Mouse (Mus musculus): ENCODE data around the gene Usp29. TPM values are rescaled to one million over a fixed set of nuclear protein-coding genes. Genes with fewer than 3 reads are reported as not detected.

The Usp29 gene
- polyA plus RNA-seq, 1 experiment: 10.7 TPM

GRCm38 (mm10) chr7:6829148-6829547, 98.8 kb downstream of the Usp29 start:
- Histone ChIP-seq H3K4me3 (ENCODE audit: insufficient read depth, low read length) (no peak overlapping the region), H3K4me1 (ENCODE audit: control insufficient read depth, insufficient read depth, low read length) (no peaks in the 10 kb centered on the region), H3K27ac (ENCODE audit: insufficient read depth, low read length) (no peak overlapping the region)
- no peak for TF ChIP-seq POLR2A (IDR thresholded peaks at IDR 0.05; ENCODE audit: extremely low read depth, insufficient read depth, low read length)
- TF ChIP-seq CTCF (IDR thresholded peaks at IDR 0.05; ENCODE audit: extremely low read depth, insufficient read depth, low read length): no peak

- no peaks in the 10 kb centered on the region for H3K4me1 ChIP-seq (ENCODE audit: control insufficient read depth, insufficient read depth, low read length)
- no peak overlapping the region for H3K4me3 ChIP-seq (ENCODE audit: insufficient read depth, low read length)
- TF ChIP-seq POLR2A (IDR thresholded peaks at IDR 0.05; ENCODE audit: extremely low read depth, insufficient read depth, low read length) (no peak), CTCF (IDR thresholded peaks at IDR 0.05; ENCODE audit: extremely low read depth, insufficient read depth, low read length) (no peak)
- H3K27ac ChIP-seq (ENCODE audit: insufficient read depth, low read length): no peak overlapping the region
These were observed 104.6 kb downstream of the Usp29 start for GRCm38 (mm10) chr7:6834950-6835349.

GRCm38 (mm10) chr7:6835351-6835750, 105.0 kb downstream of the Usp29 start:
- H3K4me1 ChIP-seq (ENCODE audit: control insufficient read depth, insufficient read depth, low read length): no peaks in the 10 kb centered on the region
- TF ChIP-seq CTCF (IDR thresholded peaks at IDR 0.05; ENCODE audit: extremely low read depth, insufficient read depth, low read length) (no peak), POLR2A (IDR thresholded peaks at IDR 0.05; ENCODE audit: extremely low read depth, insufficient read depth, low read length) (no peak)
- H3K4me3 ChIP-seq (ENCODE audit: insufficient read depth, low read length): no peak overlapping the region
- no peak overlapping the region for H3K27ac ChIP-seq (ENCODE audit: insufficient read depth, low read length)

- Histone ChIP-seq H3K4me1 (ENCODE audit: control insufficient read depth, insufficient read depth, low read length) (no peaks in the 10 kb centered on the region), H3K27ac (ENCODE audit: insufficient read depth, low read length) (no peak overlapping the region), H3K4me3 (ENCODE audit: insufficient read depth, low read length) (no peak overlapping the region)
- TF ChIP-seq POLR2A (IDR thresholded peaks at IDR 0.05; ENCODE audit: extremely low read depth, insufficient read depth, low read length) (no peak), CTCF (IDR thresholded peaks at IDR 0.05; ENCODE audit: extremely low read depth, insufficient read depth, low read length) (no peak)
These were observed 107.0 kb downstream of the Usp29 start for GRCm38 (mm10) chr7:6837297-6837925.

GRCm38 (mm10) chr7:6837926-6838554, 107.7 kb downstream of the Usp29 start:
- Histone ChIP-seq H3K4me1 (ENCODE audit: control insufficient read depth, insufficient read depth, low read length) (no peaks in the 10 kb centered on the region), H3K4me3 (ENCODE audit: insufficient read depth, low read length) (no peak overlapping the region)
- TF ChIP-seq POLR2A (IDR thresholded peaks at IDR 0.05; ENCODE audit: extremely low read depth, insufficient read depth, low read length) (no peak), CTCF (IDR thresholded peaks at IDR 0.05; ENCODE audit: extremely low read depth, insufficient read depth, low read length) (no peak)

GRCm38 (mm10) chr7:6840860-6841259, 110.5 kb downstream of the Usp29 start:
- no peaks in the 10 kb centered on the region for H3K4me1 ChIP-seq (ENCODE audit: control insufficient read depth, insufficient read depth, low read length)
- TF ChIP-seq POLR2A (IDR thresholded peaks at IDR 0.05; ENCODE audit: extremely low read depth, insufficient read depth, low read length) (no peak), CTCF (IDR thresholded peaks at IDR 0.05; ENCODE audit: extremely low read depth, insufficient read depth, low read length) (no peak)
- H3K4me3 ChIP-seq (ENCODE audit: insufficient read depth, low read length): no peak overlapping the region
- no peak overlapping the region for H3K27ac ChIP-seq (ENCODE audit: insufficient read depth, low read length)

More at GRCm38 (mm10) chr7:6837926-6838554, 107.7 kb downstream of the Usp29 start:
- no peak overlapping the region for H3K27ac ChIP-seq (ENCODE audit: insufficient read depth, low read length)

GRCm38 (mm10) chr7:6849495-6849894, 119.1 kb downstream of the Usp29 start:
- TF ChIP-seq CTCF (IDR thresholded peaks at IDR 0.05; ENCODE audit: extremely low read depth, insufficient read depth, low read length) (no peak), POLR2A (IDR thresholded peaks at IDR 0.05; ENCODE audit: extremely low read depth, insufficient read depth, low read length) (no peak)
- no peak overlapping the region for H3K4me3 ChIP-seq (ENCODE audit: insufficient read depth, low read length)
- H3K27ac ChIP-seq (ENCODE audit: insufficient read depth, low read length): no peak overlapping the region
- H3K4me1 ChIP-seq (ENCODE audit: control insufficient read depth, insufficient read depth, low read length): no peaks in the 10 kb centered on the region

GRCm38 (mm10) chr7:6850321-6850720, 119.9 kb downstream of the Usp29 start:
- H3K4me3 ChIP-seq (ENCODE audit: insufficient read depth, low read length): no peak overlapping the region
- TF ChIP-seq CTCF (IDR thresholded peaks at IDR 0.05; ENCODE audit: extremely low read depth, insufficient read depth, low read length) (no peak), POLR2A (IDR thresholded peaks at IDR 0.05; ENCODE audit: extremely low read depth, insufficient read depth, low read length) (no peak)
- H3K4me1 ChIP-seq (ENCODE audit: control insufficient read depth, insufficient read depth, low read length): no peaks in the 10 kb centered on the region
- H3K27ac ChIP-seq (ENCODE audit: insufficient read depth, low read length): no peak overlapping the region

- TF ChIP-seq CTCF (IDR thresholded peaks at IDR 0.05; ENCODE audit: extremely low read depth, insufficient read depth, low read length) (no peak), POLR2A (IDR thresholded peaks at IDR 0.05; ENCODE audit: extremely low read depth, insufficient read depth, low read length) (no peak)
- H3K4me3 ChIP-seq (ENCODE audit: insufficient read depth, low read length): no peak overlapping the region
- no peaks in the 10 kb centered on the region for H3K4me1 ChIP-seq (ENCODE audit: control insufficient read depth, insufficient read depth, low read length)
- H3K27ac ChIP-seq (ENCODE audit: insufficient read depth, low read length): no peak overlapping the region
These were observed 120.9 kb downstream of the Usp29 start for GRCm38 (mm10) chr7:6851256-6851655.

Measured in cortical plate, adult 2 months (tissue).